Mouse (Mus musculus) testis, adult 2 months (tissue): ENCODE measurements around the gene Esrra.

Experiments used
- CTCF ChIP-seq: fragments of 200-500 bp; IDR thresholded peaks from 2 replicates; pipeline ENCODE4 v1.5.1; 2012; ENCODE audit warnings: low read depth, mild to moderate bottlenecking, inconsistent platforms, low read length, moderate library complexity; ENCODE audit not compliant: control insufficient read depth, insufficient read depth, insufficient replicate concordance
- POLR2A ChIP-seq: fragments of 200-500 bp; IDR thresholded peaks from 2 replicates; pipeline ENCODE4 v1.6.1; 2012; ENCODE audit warnings: low read depth, mild to moderate bottlenecking, inconsistent platforms, low read length, moderate library complexity; ENCODE audit not compliant: control insufficient read depth

- TF ChIP-seq CTCF (no peak), POLR2A (no peak)
Measured at GRCm38 (mm10) chr19:6940396-6941351, 19.1 kb upstream of the Esrra start.
